Mouse (Mus musculus) stomach, embryonic 14.5 days (tissue): ENCODE results near the gene Rtn3. TPM values are rescaled to one million over a fixed set of nuclear protein-coding genes. Genes with fewer than 3 reads are reported as not detected.

Experiments used
- ATAC-seq: fragments of 200-750 bp; cut with Nextera tagmentation; 2 replicates; pipeline ENCODE4 v1.8.0; 2017; ENCODE audit warnings: low read depth, moderate TSS enrichment; ENCODE audit not compliant: insufficient number of reproducible peaks, insufficient read depth, low FRiP score
- H3K27ac ChIP-seq: fragments of 300-500 bp; sonication (generic); 2 replicates; pipeline ENCODE4 v1.5.1; 2014; ENCODE audit warnings: mild to moderate bottlenecking, low read length, moderate library complexity, mixed read lengths
- H3K27me3 ChIP-seq: fragments of 300-500 bp; sonication (generic); 2 replicates; pipeline ENCODE4 v1.6.1; 2014; ENCODE audit warnings: low read length, control low read depth, mixed read lengths; ENCODE audit not compliant: control insufficient read depth, insufficient read depth
- H3K36me3 ChIP-seq: fragments of 300-500 bp; sonication (generic); 2 replicates; pipeline ENCODE4 v1.6.1; 2014; ENCODE audit warnings: mild to moderate bottlenecking, control low read depth, low read length, moderate library complexity, mixed read lengths; ENCODE audit not compliant: control insufficient read depth, insufficient read depth
- H3K4me1 ChIP-seq: fragments of 300-500 bp; sonication (generic); 2 replicates; pipeline ENCODE4 v1.6.1; 2014; ENCODE audit warnings: low read length, control low read depth, mixed read lengths; ENCODE audit not compliant: control insufficient read depth, insufficient read depth
- H3K4me2 ChIP-seq: fragments of 300-500 bp; sonication (generic); replicated peaks from 2 replicates; pipeline ENCODE4 v1.6.1; 2014; ENCODE audit warnings: low read depth, low read length, control low read depth
- H3K4me3 ChIP-seq: fragments of 300-500 bp; sonication (generic); 2 replicates; pipeline ENCODE4 v1.5.1; 2014; ENCODE audit warnings: low read depth, low read length, control low read depth
- H3K9ac ChIP-seq: fragments of 300-500 bp; sonication (generic); replicated peaks from 2 replicates; pipeline ENCODE4 v1.6.1; 2014; ENCODE audit warnings: low read depth, mild to moderate bottlenecking, control low read depth, low read length, moderate library complexity, mixed read lengths
- H3K9me3 ChIP-seq: fragments of 300-500 bp; sonication (generic); 2 replicates; pipeline ENCODE4 v1.6.1; 2016; ENCODE audit warnings: low read depth, low read length, control low read depth; ENCODE audit not compliant: control insufficient read depth
- WGBS: fragments of 180-500 bp; shearing (Covaris S2); extraction: QIAGEN DNeasy Blood & Tissue Kit; methylation state at CpG from one replicate; pipeline ENCODE4 v1.1.7; 2014; 5-methylcytosine and 5-hydroxymethylcytosine counted together
- microRNA-seq: library from miRNA; unstranded; fragments of <30 nt; microRNA quantifications from one replicate; pipeline ENCODE4, GENCODE M21; 2016
- polyA plus RNA-seq: library from polyadenylated mRNA; unstranded; fragments of >200 nt; fragmentation: Nextera tagmentation; extraction: Ambion mirVana; gene quantifications from 2 replicates; pipeline ENCODE4 v1.2.1, GENCODE M21; 2014

Gene Rtn3
- polyA plus RNA-seq, 1 experiment from 2014 or later = 126 TPM

DNA sequence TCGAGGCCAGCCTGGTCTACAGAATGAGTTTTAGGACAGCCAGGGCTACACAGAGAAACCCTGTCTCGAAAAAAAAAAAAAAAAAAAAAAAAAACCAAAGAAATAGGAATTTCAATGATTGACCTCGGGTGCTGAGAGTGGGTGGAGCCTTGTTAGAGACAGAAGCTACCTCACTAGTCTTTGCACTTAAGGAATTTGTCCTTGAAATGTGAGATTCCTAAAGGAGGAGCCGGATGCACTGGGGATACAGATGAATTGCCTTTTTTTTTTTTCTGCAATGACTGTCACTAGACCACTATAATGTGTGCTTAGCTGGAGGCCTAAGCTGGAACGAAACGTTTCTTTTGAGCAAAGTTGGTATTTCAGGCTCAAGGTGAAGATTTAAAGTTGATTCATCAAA is 94.6 kb downstream of the Rtn3 start:
- no peaks in the 10 kb centered on the region for H3K9me3 ChIP-seq
- H3K27ac ChIP-seq = no peak overlapping the region
- peaks cover 7% of the 10 kb centered on the region for H3K4me1 ChIP-seq
- no peak overlapping the region for H3K9ac ChIP-seq
- H3K4me2 ChIP-seq = no peak overlapping the region
- no peaks in the 10 kb centered on the region for H3K27me3 ChIP-seq
- no peaks in the 10 kb centered on the region for H3K36me3 ChIP-seq
- no peak overlapping the region for H3K4me3 ChIP-seq
- 84% methylated on average over 6 of the region's 6 CpGs for WGBS
- ATAC-seq = no peak

DNA sequence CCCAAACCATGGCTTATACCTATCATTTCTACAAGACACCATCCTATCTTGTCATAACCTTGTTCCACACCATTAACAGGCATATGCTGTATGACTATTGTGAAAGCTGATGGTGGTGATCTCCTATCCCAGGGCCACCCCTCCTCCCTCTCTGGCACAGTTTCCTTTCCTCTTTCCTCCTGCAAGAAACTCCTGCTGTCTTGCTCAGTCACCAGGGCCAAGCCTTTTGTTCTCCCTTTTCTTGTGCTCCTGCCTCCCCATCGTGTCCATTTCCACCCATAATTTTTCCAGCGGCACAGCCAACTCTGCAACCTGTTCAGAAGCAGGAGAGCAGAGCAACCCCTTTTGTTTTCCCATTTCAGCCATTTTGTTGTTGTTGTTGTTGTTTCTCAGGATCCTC is 97.0 kb downstream of the Rtn3 start:
- Histone ChIP-seq H3K9me3 (no peaks in the 10 kb centered on the region), H3K27ac (no peak overlapping the region), H3K4me1 (peaks cover 16% of the 10 kb centered on the region), H3K9ac (no peak overlapping the region), H3K4me3 (no peak overlapping the region), H3K4me2 (no peak overlapping the region), H3K36me3 (no peaks in the 10 kb centered on the region), H3K27me3 (no peaks in the 10 kb centered on the region)
- 72% methylated on average over 2 of the region's 2 CpGs for WGBS
- ATAC-seq = no peak

- WGBS = 1% methylated on average over 50 of the region's 52 CpGs
- Histone ChIP-seq H3K9ac (peak within 1 kb of the TSS; percentile 97), H3K9me3 (no peaks in the 10 kb centered on the region), H3K36me3 (no peaks in the 10 kb centered on the region), H3K4me1 (peaks cover 19% of the 10 kb centered on the region), H3K4me3 (peak within 1 kb of the TSS; percentile 90), H3K27me3 (no peaks in the 10 kb centered on the region), H3K4me2 (peak within 1 kb of the TSS; percentile 80), H3K27ac (peak within 1 kb of the TSS; percentile 96)
- ATAC-seq = peak; percentile 99
These were observed 99.9 kb downstream of the Rtn3 start, which contains the start of gene Spindoc for GRCm38 (mm10) chr19:7382903-7383865. TSS of gene Spindoc (minus strand) at chr19:7382994.

GRCm38 (mm10) chr19:7382248-7382902 is 100.7 kb downstream of the Rtn3 start:
- no peaks in the 10 kb centered on the region for H3K9me3 ChIP-seq
- peak overlapping the region; percentile 80 for H3K4me2 ChIP-seq
- peak overlapping the region; percentile 96 for H3K27ac ChIP-seq
- H3K27me3 ChIP-seq = no peaks in the 10 kb centered on the region
- H3K4me3 ChIP-seq = peak overlapping the region; percentile 90
- H3K9ac ChIP-seq = peak overlapping the region; percentile 97
- under 1% methylated on average over 55 of the region's 60 CpGs for WGBS
- no peaks in the 10 kb centered on the region for H3K36me3 ChIP-seq
- peak; percentile 44 for ATAC-seq
- peaks cover 19% of the 10 kb centered on the region for H3K4me1 ChIP-seq

DNA sequence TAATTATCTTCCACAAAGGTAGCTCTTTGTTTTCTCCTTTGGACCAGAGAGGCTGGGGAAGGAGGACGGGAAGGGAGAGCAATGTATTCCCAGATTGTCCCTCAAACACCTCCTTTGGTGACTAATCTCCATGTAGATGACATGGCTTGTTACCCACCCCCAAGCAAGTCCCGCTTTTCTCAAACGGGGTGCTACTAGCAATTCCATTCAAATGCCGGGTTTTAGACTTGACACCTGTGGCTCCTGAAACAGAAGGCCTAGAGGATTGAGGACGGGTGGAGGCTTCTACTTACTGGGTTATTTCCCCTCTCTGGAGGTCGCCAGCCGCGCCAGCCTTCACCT is 101.2 kb downstream of the Rtn3 start:
- Histone ChIP-seq H3K4me1 (peaks cover 19% of the 10 kb centered on the region), H3K27me3 (no peaks in the 10 kb centered on the region), H3K36me3 (no peaks in the 10 kb centered on the region), H3K9ac (peak overlapping the region; percentile 97), H3K4me3 (peak overlapping the region; percentile 90), H3K9me3 (no peaks in the 10 kb centered on the region), H3K27ac (peak overlapping the region; percentile 96), H3K4me2 (peak overlapping the region; percentile 80)
- no peak for ATAC-seq
- 6% methylated on average over 8 of the region's 8 CpGs for WGBS

DNA sequence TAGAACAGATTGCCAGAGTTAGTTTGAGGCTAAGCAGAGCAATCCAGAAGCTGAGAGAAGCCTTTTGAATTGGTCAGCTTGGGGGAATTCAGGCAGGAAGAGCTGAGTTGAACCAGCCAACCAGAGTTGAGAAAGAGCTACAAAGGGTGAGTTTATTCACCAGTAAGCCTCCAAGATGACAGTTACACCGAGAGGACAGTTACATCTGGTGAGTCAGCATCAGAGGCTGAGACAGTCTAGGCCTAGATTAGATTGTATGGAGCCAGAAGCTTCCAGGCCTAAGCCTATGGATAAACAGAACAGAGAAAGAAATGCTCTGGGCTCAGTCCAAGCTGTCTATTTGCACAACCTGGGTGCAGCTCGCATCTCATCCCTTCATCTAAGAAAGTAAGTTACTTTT is 105.4 kb downstream of the Rtn3 start:
- H3K4me3 ChIP-seq = no peak overlapping the region
- H3K9ac ChIP-seq = no peak overlapping the region
- H3K36me3 ChIP-seq = peaks cover 34% of the 10 kb centered on the region
- no peak overlapping the region for H3K27ac ChIP-seq
- 60% methylated on average over 2 of the region's 2 CpGs for whole genome bisulfite sequencing
- H3K4me2 ChIP-seq = no peak overlapping the region
- H3K4me1 ChIP-seq = peaks cover 11% of the 10 kb centered on the region
- ATAC-seq = no peak
- H3K27me3 ChIP-seq = no peaks in the 10 kb centered on the region
- H3K9me3 ChIP-seq = no peaks in the 10 kb centered on the region

Small RNAs within 50 kb of the gene (microRNA-seq; reads per million reads assigned to microRNA genes)
- gene Mir6991 = 2.3 reads per million

Other genes with a start within 250 kb of the Rtn3 start
- 59.4 and 59.6 TPM in 2 replicates for gene Naa40, start 242.1 kb downstream of the Rtn3 start, polyA plus RNA-seq
- 8.4 and 10.2 TPM in 2 replicates for gene Rcor2, start 216.0 kb downstream of the Rtn3 start, polyA plus RNA-seq
- gene Mark2, start 141.4 kb downstream of the Rtn3 start, polyA plus RNA-seq = 54.4 and 63.4 TPM in 2 replicates
- 25.2 and 29.9 TPM in 2 replicates for gene Spindoc, start 100.3 kb downstream of the Rtn3 start, polyA plus RNA-seq
- 13.8 TPM in 2 replicates for gene 2700081O15Rik, start 65.7 kb downstream of the Rtn3 start, polyA plus RNA-seq
- 18.6 and 21.0 TPM in 2 replicates for gene Atl3, start 10.8 kb upstream of the Rtn3 start, polyA plus RNA-seq
- gene Pla2g16, start 74.2 kb upstream of the Rtn3 start, polyA plus RNA-seq = 7.6 and 8.1 TPM in 2 replicates
- 1.5 and 2.4 TPM in 2 replicates for gene Lgals12, start 123.9 kb upstream of the Rtn3 start, polyA plus RNA-seq
- gene Hrasls5, start 129.3 kb upstream of the Rtn3 start, polyA plus RNA-seq = not detected in 2 replicates
- gene Slc22a19, start 228.0 kb upstream of the Rtn3 start, polyA plus RNA-seq = not detected in 2 replicates